Mouse (Mus musculus) midbrain, embryonic 16.5 days (tissue): ENCODE measurements at regions not wholly inside any gene's neighbourhood (a gene's known extent, or its start where the extent isn't known, plus 50 kb on each side); places are given as distances from the start of the nearest gene placed in this dataset.

Experiments
- ATAC-seq: fragments of 200-750 bp; cut with Nextera tagmentation; 2 replicates; pipeline ENCODE4 v1.8.0; 2017; ENCODE audit warnings: moderate TSS enrichment
- H3K27ac ChIP-seq: fragments of 300-500 bp; sonication (generic); 2 replicates; pipeline ENCODE4 v1.5.1; 2014; ENCODE audit warnings: mild to moderate bottlenecking, low read length, mixed read lengths
- H3K27me3 ChIP-seq: fragments of 300-500 bp; sonication (generic); 2 replicates; pipeline ENCODE4 v1.6.1; 2014; ENCODE audit warnings: low read depth, low read length, mixed read lengths; ENCODE audit not compliant: control insufficient read depth, insufficient read depth
- H3K36me3 ChIP-seq: fragments of 300-500 bp; sonication (generic); 2 replicates; pipeline ENCODE4 v1.6.1; 2014; ENCODE audit warnings: mild to moderate bottlenecking, low read length, moderate library complexity, mixed read lengths; ENCODE audit not compliant: control insufficient read depth, insufficient read depth
- H3K4me1 ChIP-seq: fragments of 300-500 bp; sonication (generic); 2 replicates; pipeline ENCODE4 v1.6.1; 2014; ENCODE audit warnings: mild to moderate bottlenecking, low read length, mixed read lengths; ENCODE audit not compliant: control insufficient read depth, insufficient read depth
- H3K4me2 ChIP-seq: fragments of 300-500 bp; sonication (generic); 2 replicates; pipeline ENCODE4 v1.6.1; 2014; ENCODE audit warnings: mild to moderate bottlenecking, low read length, mixed read lengths
- H3K4me3 ChIP-seq: fragments of 300-500 bp; sonication (generic); 2 replicates; pipeline ENCODE4 v1.5.1; 2014; ENCODE audit warnings: low read depth, mild to moderate bottlenecking, low read length, moderate library complexity, mixed read lengths
- H3K9ac ChIP-seq: fragments of 300-500 bp; sonication (generic); 2 replicates; pipeline ENCODE4 v1.6.1; 2014; ENCODE audit warnings: low read depth, low read length, mixed read lengths
- H3K9me3 ChIP-seq: fragments of 300-500 bp; sonication (generic); replicated peaks from 2 replicates; pipeline ENCODE4 v1.6.1; 2014; ENCODE audit warnings: mild to moderate bottlenecking, low read length, mixed read lengths; ENCODE audit not compliant: control insufficient read depth, poor library complexity, severe bottlenecking
- WGBS: fragments of 180-500 bp; shearing (Covaris S2); extraction: QIAGEN DNeasy Blood & Tissue Kit; methylation state at CpG from one replicate; pipeline ENCODE4 v1.1.7; 2014; 5-methylcytosine and 5-hydroxymethylcytosine counted together

GRCm38 (mm10) chr5:85285856-85286255 is 779.5 kb downstream of the Cenpc1 start:
- WGBS: 73% methylated on average over 3 of the region's 3 CpGs
- Histone ChIP-seq H3K36me3 (no peaks in the 10 kb centered on the region), H3K27ac (no peak overlapping the region), H3K9me3 (no peaks in the 10 kb centered on the region), H3K27me3 (no peaks in the 10 kb centered on the region), H3K4me3 (no peak overlapping the region), H3K4me2 (no peak overlapping the region), H3K4me1 (no peaks in the 10 kb centered on the region), H3K9ac (no peak overlapping the region)
- ATAC-seq: no peak

GRCm38 (mm10) chr5:85248453-85248852 is 816.9 kb downstream of the Cenpc1 start:
- Histone ChIP-seq H3K4me3 (no peak overlapping the region), H3K9me3 (0 out of 2 replicates have a peak, but pooled peaks cover 2% of the 10 kb centered on the region), H3K27ac (no peak overlapping the region), H3K4me2 (no peak overlapping the region), H3K9ac (no peak overlapping the region), H3K27me3 (no peaks in the 10 kb centered on the region), H3K36me3 (no peaks in the 10 kb centered on the region), H3K4me1 (no peaks in the 10 kb centered on the region)
- no peak for ATAC-seq
- 43% methylated on average over 4 of the region's 4 CpGs for WGBS

GRCm38 (mm10) chr5:85240380-85240779 is 823.2 kb upstream of the Epha5 start:
- H3K27ac ChIP-seq: no peak overlapping the region

GRCm38 (mm10) chr5:85239509-85240031 is 822.4 kb upstream of the Epha5 start:
- H3K27ac ChIP-seq: no peak overlapping the region
- no peaks in the 10 kb centered on the region for H3K4me1 ChIP-seq
- no peak overlapping the region for H3K9ac ChIP-seq
- H3K36me3 ChIP-seq: no peaks in the 10 kb centered on the region
- H3K9me3 ChIP-seq: no peaks in the 10 kb centered on the region
- H3K4me2 ChIP-seq: no peak overlapping the region
- WGBS: 24% methylated on average over 3 of the region's 3 CpGs
- no peaks in the 10 kb centered on the region for H3K27me3 ChIP-seq
- peak; percentile 96 for ATAC-seq
- H3K4me3 ChIP-seq: no peak overlapping the region

More at GRCm38 (mm10) chr5:85240380-85240779, 823.2 kb upstream of the Epha5 start:
- H3K9ac ChIP-seq: no peak overlapping the region
- no peak overlapping the region for H3K4me2 ChIP-seq
- H3K4me1 ChIP-seq: no peaks in the 10 kb centered on the region
- no peaks in the 10 kb centered on the region for H3K9me3 ChIP-seq
- H3K27me3 ChIP-seq: no peaks in the 10 kb centered on the region
- H3K36me3 ChIP-seq: no peaks in the 10 kb centered on the region
- no peak overlapping the region for H3K4me3 ChIP-seq
- no peak for ATAC-seq
